Mouse (Mus musculus) myocyte (in vitro differentiated cells): ENCODE measurements at regions not wholly inside any gene's neighbourhood (a gene's known extent, or its start where the extent isn't known, plus 50 kb on each side); places are given as distances from the start of the nearest gene placed in this dataset.

Source experiments
- CEBPB ChIP-seq: IDR thresholded peaks from 2 replicates; pipeline ENCODE4 v1.6.1; 2011; ENCODE audit warnings: mild to moderate bottlenecking, moderate library complexity; ENCODE audit not compliant: poor library complexity, insufficient read depth, severe bottlenecking
- E2F4 ChIP-seq: IDR thresholded peaks from one replicate; pipeline ENCODE4 v1.6.1; 2011; ENCODE audit warnings: mild to moderate bottlenecking, control low read depth, moderate library complexity; ENCODE audit not compliant: insufficient read depth
- MAX ChIP-seq: IDR thresholded peaks from one replicate; pipeline ENCODE4 v1.6.1; 2011; ENCODE audit warnings: low read depth, mild to moderate bottlenecking, control low read depth
- MYOD1 ChIP-seq, 3 experiments: IDR thresholded peaks; one replicate each; pipeline ENCODE4 v1.6.1; 2011; ENCODE audit warnings: control low read depth in 2 of 3, low read depth in 2 of 3, mild to moderate bottlenecking in 2 of 3, moderate library complexity in 1 of 3; ENCODE audit not compliant: insufficient read length in 2 of 3, control insufficient read depth in 1 of 3
- MYOG ChIP-seq, 3 experiments: IDR thresholded peaks; one replicate each; pipeline ENCODE4 v1.6.1; 2011; ENCODE audit warnings: control low read depth in 2 of 3, low read depth in 2 of 3, mild to moderate bottlenecking in 2 of 3; ENCODE audit not compliant: insufficient read length in 2 of 3, control insufficient read depth in 1 of 3, insufficient read depth in 1 of 3
- POLR2A ChIP-seq: IDR thresholded peaks from one replicate; pipeline ENCODE4 v1.6.1; 2011; ENCODE audit warnings: low read depth, mild to moderate bottlenecking, control low read depth, moderate library complexity; ENCODE audit not compliant: insufficient read length
- POLR2AphosphoS2 ChIP-seq: IDR thresholded peaks from one replicate; pipeline ENCODE4 v1.6.1; 2011; ENCODE audit warnings: low read depth, control low read depth; ENCODE audit not compliant: insufficient read length
- REST ChIP-seq: IDR thresholded peaks from one replicate; pipeline ENCODE4 v1.6.1; 2011; ENCODE audit warnings: mild to moderate bottlenecking, control low read depth, moderate library complexity; ENCODE audit not compliant: insufficient read depth, insufficient read length
- SRF ChIP-seq: IDR thresholded peaks from one replicate; pipeline ENCODE4 v1.6.1; 2011; ENCODE audit warnings: low read depth; ENCODE audit not compliant: control insufficient read depth, insufficient read length
- TCF12 ChIP-seq: IDR thresholded peaks from one replicate; pipeline ENCODE4 v1.6.1; 2011; ENCODE audit warnings: mild to moderate bottlenecking, control low read depth; ENCODE audit not compliant: poor library complexity, insufficient read depth, severe bottlenecking
- TCF3 ChIP-seq: IDR thresholded peaks from one replicate; pipeline ENCODE4 v1.6.1; 2011; ENCODE audit warnings: low read depth, control low read depth; ENCODE audit not compliant: insufficient read length
- USF1 ChIP-seq: IDR thresholded peaks from one replicate; pipeline ENCODE4 v1.6.1; 2011; ENCODE audit warnings: low read depth, mild to moderate bottlenecking, control low read depth, moderate library complexity

GRCm38 (mm10) chr6:101059058-101059457 is 225.6 kb downstream of the Ppp4r2 start:
- TF ChIP-seq TCF12 (no peak), E2F4 (no peak), POLR2A (no peak), MAX (no peak), USF1 (no peak), POLR2AphosphoS2 (no peak), MYOG (IDR thresholded peaks at IDR 0.05; ENCODE audit: control insufficient read depth in 1 of 3, insufficient read depth in 1 of 3, insufficient read length in 2 of 3, low read depth in 2 of 3) (no peak), CEBPB (no peak), REST (no peak), TCF3 (no peak), MYOD1 (IDR thresholded peaks at IDR 0.05; ENCODE audit: control insufficient read depth in 1 of 3, insufficient read length in 2 of 3, low read depth in 2 of 3) (no peak), SRF (no peak)
